Mouse (Mus musculus): ENCODE measurements around the gene Nuak2.

DNA sequence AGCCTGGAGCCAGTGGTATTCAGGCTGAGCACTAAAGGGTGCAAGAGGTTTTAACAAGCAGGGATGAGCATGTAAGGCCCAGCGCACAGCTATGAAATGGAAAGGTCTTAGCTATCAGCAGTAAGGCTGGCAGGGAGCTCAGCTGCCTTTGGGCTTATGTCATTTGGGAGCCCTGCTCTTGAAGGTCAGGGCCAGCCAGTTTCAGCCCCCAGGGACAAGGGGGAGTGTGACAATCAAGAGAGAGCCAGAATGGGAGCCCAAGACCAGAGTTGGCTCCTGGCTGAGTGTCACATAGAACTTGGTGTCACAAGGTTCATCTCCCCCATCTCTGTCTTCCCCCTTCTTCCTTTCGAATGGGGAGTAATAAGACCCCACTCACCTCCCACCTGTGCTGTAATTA, 28.5 kb upstream of the Nuak2 start:
- TF ChIP-seq CTCF (IDR thresholded peaks at IDR 0.05; ENCODE audit: borderline replicate concordance, insufficient read depth, low read depth, low read length) (no peak), POLR2A (IDR thresholded peaks at IDR 0.05; ENCODE audit: borderline replicate concordance, insufficient read depth, low read length) (no peak)

Measured in cerebellum, adult 2 months (tissue).